Mouse (Mus musculus): Measurements from ENCODE around the gene Fam45a.
A peak's percentile ranks its signal among the peaks of the same experiment; 100 is the strongest.

The Fam45a gene

GRCm38 (mm10) chr19:60811098-60812035 is at the start of gene Fam45a:
Gene Fam45a (plus strand): TSS chr19:60811585.
- no peak for TF ChIP-seq GATA4 (IDR thresholded peaks at IDR 0.05; ENCODE audit: insufficient replicate concordance, low read length)

DNA sequence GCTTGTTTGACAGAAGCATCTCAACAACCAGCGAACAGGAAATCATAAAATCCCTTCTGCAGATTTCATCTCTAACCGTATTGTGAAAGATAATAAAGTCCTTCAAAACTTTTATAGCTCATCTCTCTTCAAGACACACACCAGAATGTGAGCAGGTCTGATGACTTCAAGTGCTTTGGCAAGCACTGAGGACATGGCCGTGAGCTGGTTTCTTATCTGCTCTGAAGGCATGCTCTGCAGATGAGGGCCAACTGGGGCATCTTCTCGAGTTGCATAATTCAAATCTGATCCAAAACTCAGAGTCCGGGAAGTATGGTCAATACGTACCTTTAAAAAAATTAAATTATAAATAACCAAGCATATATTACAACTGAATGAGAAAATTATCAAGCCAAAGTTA is 38.0 kb upstream of the Fam45a start:
- TF ChIP-seq GATA4 (IDR thresholded peaks at IDR 0.05; ENCODE audit: insufficient replicate concordance, low read length): no peak

DNA sequence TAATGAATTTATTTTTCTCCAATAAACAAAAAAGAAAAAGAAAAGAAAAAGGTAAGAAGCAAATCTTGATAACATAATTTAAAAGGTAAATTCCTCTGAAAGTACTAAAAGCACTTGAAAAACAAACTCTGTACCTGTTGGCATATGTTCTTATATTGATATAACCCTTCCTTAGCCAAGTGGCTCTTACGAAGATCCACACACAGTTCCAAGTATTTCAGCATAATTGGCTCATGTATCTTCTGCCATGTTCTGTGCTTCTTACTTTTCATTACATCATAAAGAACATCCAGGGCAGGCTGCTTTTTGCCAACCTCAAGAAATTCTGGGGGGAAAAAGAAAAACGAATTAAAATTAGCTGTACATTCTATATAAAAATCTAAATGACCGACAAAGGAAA is 29.4 kb upstream of the Fam45a start:
- no peak for TF ChIP-seq GATA4 (IDR thresholded peaks at IDR 0.05; ENCODE audit: insufficient replicate concordance, low read length)

- no peak for TF ChIP-seq GATA4 (IDR thresholded peaks at IDR 0.05; ENCODE audit: insufficient replicate concordance, low read length)
These were observed 26.7 kb upstream of the Fam45a start for GRCm38 (mm10) chr19:60784712-60785111.

DNA sequence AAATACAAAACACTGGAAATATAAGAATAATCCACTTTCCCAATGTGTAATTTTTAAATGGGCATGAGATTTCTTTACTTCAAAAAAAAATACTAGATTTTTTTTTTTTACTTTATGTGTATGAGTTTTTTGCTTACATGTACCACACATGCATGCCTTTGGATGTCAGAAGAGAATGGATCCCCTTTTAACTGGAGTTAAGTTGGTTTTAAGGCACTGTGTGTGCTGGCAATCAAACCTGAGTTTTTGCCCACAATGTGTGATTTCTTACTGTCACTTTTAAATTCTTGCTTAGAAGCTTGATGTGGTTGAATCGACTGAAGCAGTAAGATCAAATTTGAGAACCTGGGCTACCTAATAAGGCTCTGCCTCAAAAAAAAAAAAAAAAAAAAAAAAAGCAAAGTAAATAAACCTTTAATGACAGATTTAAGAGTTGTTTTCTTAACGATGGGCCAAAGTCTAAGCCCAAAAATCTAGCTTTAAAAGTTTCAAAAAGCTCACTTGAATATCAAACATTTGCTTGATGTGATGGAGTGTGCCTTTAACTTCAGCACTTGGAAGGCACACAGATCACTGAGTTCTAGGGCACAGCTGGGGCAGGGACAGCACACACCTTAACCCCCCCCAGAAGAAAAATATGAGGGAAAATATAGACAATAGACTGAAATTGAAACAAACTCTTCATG is 23.8 kb upstream of the Fam45a start:
- TF ChIP-seq GATA4 (IDR thresholded peaks at IDR 0.05; ENCODE audit: insufficient replicate concordance, low read length): no peak

DNA sequence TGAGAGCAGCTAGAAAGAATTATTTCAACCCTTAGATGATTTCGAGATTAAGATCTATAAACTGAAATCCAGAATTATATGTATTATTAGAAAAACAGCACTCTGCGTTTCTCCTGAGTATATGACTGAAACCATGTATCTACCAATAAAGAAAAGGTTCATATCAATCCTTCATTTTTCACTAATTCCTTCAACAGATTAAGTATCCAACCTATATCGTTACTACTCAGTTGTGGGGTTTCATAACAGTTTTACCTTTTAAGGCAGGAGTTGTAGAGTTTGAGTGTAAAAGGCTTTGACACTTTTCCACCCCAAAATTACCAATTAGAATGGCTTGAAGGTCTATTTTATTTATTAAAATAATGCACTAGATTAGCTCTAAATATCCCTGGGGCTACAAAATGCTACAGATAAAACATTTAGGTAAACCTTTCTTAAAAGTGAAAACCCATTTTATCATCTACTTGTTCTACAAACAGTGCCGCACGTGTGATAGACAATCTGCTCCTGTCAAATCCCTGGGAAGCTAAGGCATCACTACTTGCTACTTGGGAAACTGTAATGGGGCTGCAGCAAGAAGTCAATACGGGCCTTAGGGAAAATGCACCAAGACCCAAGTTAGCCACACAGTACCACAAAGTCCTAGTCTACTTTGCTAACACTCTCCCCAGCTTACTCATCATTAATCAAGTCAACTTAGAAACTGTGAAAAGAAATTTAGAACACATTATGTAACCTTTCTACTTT is 23.0 kb upstream of the Fam45a start:
- TF ChIP-seq GATA4 (IDR thresholded peaks at IDR 0.05; ENCODE audit: insufficient replicate concordance, low read length): no peak

GRCm38 (mm10) chr19:60789452-60789851 is 21.9 kb upstream of the Fam45a start:
- no peak for TF ChIP-seq GATA4 (IDR thresholded peaks at IDR 0.05; ENCODE audit: insufficient replicate concordance, low read length)

DNA sequence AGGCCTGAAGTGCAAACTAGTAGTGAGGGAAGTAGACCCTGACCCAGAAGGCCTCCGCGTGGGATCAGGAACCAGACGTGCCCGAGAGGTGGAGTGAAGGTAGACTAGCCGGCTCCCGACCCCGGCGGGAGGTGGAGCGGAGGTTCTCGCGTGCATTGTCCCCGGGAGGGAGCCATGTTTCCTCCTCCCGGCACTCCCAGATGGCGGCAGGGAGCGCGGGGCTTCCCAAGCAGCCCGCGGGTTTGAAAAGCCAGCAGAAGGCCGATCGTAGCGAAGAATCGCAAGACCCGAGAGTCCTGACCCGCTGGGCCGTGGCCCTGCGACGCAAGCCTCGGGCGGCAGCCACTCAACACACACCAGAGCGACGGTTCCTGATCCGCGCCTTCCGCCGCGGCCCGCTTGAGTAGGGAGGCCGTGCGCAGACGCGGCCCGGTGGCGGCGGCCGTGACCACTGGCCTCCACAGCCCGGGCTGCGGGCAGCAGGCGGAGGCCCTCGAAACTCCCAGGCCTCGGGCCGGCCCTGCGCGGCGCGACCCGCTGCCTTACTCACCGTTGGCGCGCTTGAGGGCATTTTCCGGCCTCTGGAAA is 21.4 kb upstream of the Fam45a start:
- no peak for TF ChIP-seq GATA4 (IDR thresholded peaks at IDR 0.05; ENCODE audit: insufficient replicate concordance, low read length)

DNA sequence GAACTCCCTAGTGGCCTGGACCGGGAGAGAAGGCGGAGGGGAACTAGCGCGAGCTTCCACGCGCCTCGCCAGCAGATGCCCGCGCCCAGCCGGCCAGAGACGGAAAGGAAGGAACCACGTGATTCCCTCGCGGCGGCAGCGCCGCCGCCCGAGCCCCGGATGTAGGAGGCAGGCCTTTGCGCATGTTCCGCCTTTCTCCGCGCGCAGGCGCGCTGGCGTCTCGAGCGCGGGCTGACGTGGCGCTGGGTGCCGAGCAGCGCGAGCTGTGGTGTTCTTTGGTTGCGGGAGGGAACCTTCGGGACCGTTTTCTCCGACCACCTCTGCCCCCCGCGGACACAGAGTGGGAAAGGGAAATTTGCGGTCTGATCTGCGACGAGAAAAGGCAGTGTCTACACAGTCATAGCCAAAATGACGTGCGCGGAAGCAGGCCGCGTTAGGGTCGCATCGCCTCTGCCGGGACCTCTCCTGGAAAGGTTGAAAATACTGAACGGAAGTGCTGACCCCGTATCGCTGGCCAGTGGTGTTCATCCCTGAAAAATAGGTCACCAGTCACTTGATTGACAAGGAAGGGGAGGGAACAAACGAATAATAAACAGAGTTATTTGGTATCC is 20.7 kb upstream of the Fam45a start, which contains the start of gene Eif3a:
TSS of gene Eif3a (minus strand) at position 108 of the 611 bp plus-strand sequence.
- no peak for TF ChIP-seq GATA4 (IDR thresholded peaks at IDR 0.05; ENCODE audit: insufficient replicate concordance, low read length)

DNA sequence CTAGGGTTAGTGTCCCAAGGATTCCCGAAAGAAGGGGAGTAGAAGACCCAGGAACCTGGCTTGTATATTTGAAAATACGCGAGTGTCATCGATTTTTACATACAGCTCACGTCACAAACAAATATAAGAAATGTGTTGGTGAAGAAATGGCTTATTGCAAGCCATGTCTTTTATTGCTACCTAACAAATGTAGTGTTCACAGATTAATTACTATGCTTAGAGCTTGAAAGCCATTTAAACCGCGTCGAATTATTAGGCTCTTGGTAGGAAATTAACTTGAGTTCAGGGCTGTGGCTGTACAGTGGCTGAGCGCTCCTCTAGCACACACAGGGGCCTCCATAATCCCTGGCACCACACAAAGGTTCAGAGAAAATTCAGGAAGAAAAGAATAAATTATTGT is 20.2 kb upstream of the Fam45a start:
- no peak for TF ChIP-seq GATA4 (IDR thresholded peaks at IDR 0.05; ENCODE audit: insufficient replicate concordance, low read length)

GRCm38 (mm10) chr19:60793170-60793707 is 18.1 kb upstream of the Fam45a start:
- no peak for TF ChIP-seq GATA4 (IDR thresholded peaks at IDR 0.05; ENCODE audit: insufficient replicate concordance, low read length)

DNA sequence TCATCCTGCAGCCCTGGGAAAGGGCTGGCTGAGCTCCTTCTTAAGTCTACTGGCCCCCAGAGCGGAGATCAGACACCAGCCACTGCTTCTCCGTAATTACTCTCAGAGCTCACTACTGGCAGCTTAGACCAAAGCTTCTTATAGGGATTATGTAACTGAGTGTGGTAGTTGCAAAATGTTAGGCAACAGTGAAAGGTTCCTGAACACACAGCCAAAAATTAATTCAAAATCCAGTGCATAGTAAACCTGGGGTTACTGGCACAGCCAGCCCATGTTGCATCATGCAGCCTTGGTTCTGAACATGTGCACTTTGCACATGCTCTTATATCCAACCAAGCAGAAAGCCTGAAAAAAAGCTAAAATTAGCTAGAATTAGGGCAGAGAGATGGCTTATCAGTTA is 16.1 kb upstream of the Fam45a start:
- peak; percentile 83; the same call in 1 of the 2 replicates for TF ChIP-seq GATA4 (IDR thresholded peaks at IDR 0.05; ENCODE audit: insufficient replicate concordance, low read length)

DNA sequence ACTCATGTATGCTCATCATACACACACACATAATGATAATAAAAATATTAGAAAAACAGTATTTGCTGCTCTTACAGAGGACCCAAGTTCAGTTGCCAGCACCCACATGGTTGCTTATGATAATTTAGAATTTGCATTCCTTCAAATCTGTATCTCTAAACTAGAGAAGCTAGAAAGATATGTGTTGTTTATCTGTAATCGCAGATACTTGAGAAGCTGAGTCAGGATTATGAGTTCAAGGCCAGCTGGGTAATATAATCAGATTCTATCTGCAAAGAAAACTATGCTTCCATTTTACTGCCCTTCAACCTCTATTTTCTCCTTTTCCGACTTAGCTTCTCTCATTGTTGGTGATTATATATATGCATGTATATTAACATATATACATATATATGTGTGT is 14.0 kb upstream of the Fam45a start:
- TF ChIP-seq GATA4 (IDR thresholded peaks at IDR 0.05; ENCODE audit: insufficient replicate concordance, low read length): no peak

DNA sequence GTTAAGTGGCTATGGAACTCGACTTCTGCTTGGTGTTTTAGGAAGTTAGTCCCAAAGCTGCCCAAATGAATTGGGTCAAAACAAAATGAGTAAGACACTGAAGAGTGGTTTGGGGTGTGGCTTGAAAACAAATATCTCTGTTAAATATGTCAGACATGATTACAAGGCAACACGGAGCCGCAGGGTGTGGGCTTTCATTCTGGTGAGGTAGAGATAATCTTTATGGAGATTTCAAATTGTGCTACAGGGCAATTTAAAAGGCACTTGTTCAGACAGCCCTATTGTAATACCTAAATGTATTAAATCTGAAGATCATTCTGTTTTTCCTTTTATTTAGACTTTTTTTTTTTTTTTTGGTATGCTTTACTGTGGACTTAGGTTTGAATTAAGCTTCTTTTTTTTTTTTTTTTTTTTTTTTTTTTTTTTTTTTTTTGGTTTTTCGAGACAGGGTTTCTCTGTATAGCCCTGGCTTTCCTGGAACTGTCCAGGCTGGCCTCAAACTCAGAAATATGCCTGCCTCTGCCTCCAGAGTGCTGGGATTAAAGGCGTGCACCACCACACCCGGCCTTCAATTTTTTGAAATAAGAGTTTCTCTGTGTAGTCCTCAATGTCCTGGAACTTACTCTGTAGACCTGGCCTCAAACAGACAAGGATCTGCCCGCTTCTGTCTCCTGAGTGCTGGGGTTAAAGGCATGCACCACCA is 11.4 kb upstream of the Fam45a start:
- no peak for TF ChIP-seq GATA4 (IDR thresholded peaks at IDR 0.05; ENCODE audit: insufficient replicate concordance, low read length)

Data from liver, adult (tissue).